Mouse (Mus musculus) erythroblast, embryonic 14.5 days (primary cell): ENCODE measurements at regions not wholly inside any gene's neighbourhood (a gene's known extent, or its start where the extent isn't known, plus 50 kb on each side); places are given as distances from the start of the nearest gene placed in this dataset.

Experiments used
- H3K27me3 ChIP-seq: 2 replicates; pipeline ENCODE4 v1.6.1; 2012; ENCODE audit warnings: inconsistent platforms; ENCODE audit not compliant: control insufficient read depth
- H3K36me3 ChIP-seq: 2 replicates; pipeline ENCODE4 v1.6.1; 2012; ENCODE audit warnings: mild to moderate bottlenecking, inconsistent platforms; ENCODE audit not compliant: control insufficient read depth
- H3K4me1 ChIP-seq: 2 replicates; pipeline ENCODE4 v1.6.1; 2012; ENCODE audit warnings: inconsistent platforms; ENCODE audit not compliant: control insufficient read depth
- H3K4me3 ChIP-seq: replicated peaks from 2 replicates; pipeline ENCODE3; 2012; ENCODE audit warnings: moderate library complexity, mild to moderate bottlenecking, inconsistent platforms
- H3K9me3 ChIP-seq: 2 replicates; pipeline ENCODE4 v1.6.1; 2012; ENCODE audit warnings: low read length, inconsistent platforms, mixed read lengths; ENCODE audit not compliant: control insufficient read depth
- GATA1 ChIP-seq: IDR thresholded peaks from 2 replicates; pipeline ENCODE4 v1.6.1; 2012; ENCODE audit warnings: low read length, inconsistent platforms, mixed read lengths
- TAL1 ChIP-seq: IDR thresholded peaks from 3 replicates; pipeline ENCODE4 v1.6.1; 2012; ENCODE audit warnings: low read length, inconsistent platforms, mixed read lengths

- peaks cover 3% of the 10 kb centered on the region; the same call in 1 of the 2 replicates for H3K27me3 ChIP-seq
- H3K4me1 ChIP-seq = no peaks in the 10 kb centered on the region
- TF ChIP-seq GATA1 (no peak), TAL1 (no peak)
- H3K4me3 ChIP-seq = no peak overlapping the region
- no peaks in the 10 kb centered on the region for H3K9me3 ChIP-seq
- no peaks in the 10 kb centered on the region for H3K36me3 ChIP-seq
Observed at GRCm38 (mm10) chrX:99396180-99396579, 74.9 kb downstream of the Pja1 start.

- no peak for TF ChIP-seq TAL1
- TF ChIP-seq GATA1 = no peak
- H3K4me3 ChIP-seq = no peak overlapping the region
- H3K9me3 ChIP-seq = no peaks in the 10 kb centered on the region
- H3K4me1 ChIP-seq = no peaks in the 10 kb centered on the region
- H3K36me3 ChIP-seq = no peaks in the 10 kb centered on the region
- H3K27me3 ChIP-seq = peaks cover 6% of the 10 kb centered on the region
Observed at GRCm38 (mm10) chrX:99395067-99395466, 76.0 kb downstream of the Pja1 start.

GRCm38 (mm10) chrX:99391628-99392027 is 79.4 kb downstream of the Pja1 start:
- Histone ChIP-seq H3K4me3 (no peak overlapping the region), H3K9me3 (no peaks in the 10 kb centered on the region), H3K36me3 (no peaks in the 10 kb centered on the region), H3K27me3 (peaks cover 6% of the 10 kb centered on the region), H3K4me1 (no peaks in the 10 kb centered on the region)
- TF ChIP-seq GATA1 = no peak
- no peak for TF ChIP-seq TAL1

- H3K36me3 ChIP-seq = no peaks in the 10 kb centered on the region
- no peak for TF ChIP-seq GATA1
- no peak for TF ChIP-seq TAL1
- H3K4me1 ChIP-seq = no peaks in the 10 kb centered on the region
- H3K27me3 ChIP-seq = peaks cover 6% of the 10 kb centered on the region
- no peak overlapping the region for H3K4me3 ChIP-seq
- no peaks in the 10 kb centered on the region for H3K9me3 ChIP-seq
Observed at GRCm38 (mm10) chrX:99390462-99390838, 80.6 kb downstream of the Pja1 start.

GRCm38 (mm10) chrX:99389778-99390461 is 81.2 kb downstream of the Pja1 start:
- Histone ChIP-seq H3K4me3 (no peak overlapping the region), H3K27me3 (peaks cover 8% of the 10 kb centered on the region)

GRCm38 (mm10) chrX:99370711-99371110 is 100.4 kb downstream of the Pja1 start:
- Histone ChIP-seq H3K27me3 (peaks cover 11% of the 10 kb centered on the region; the same call in 1 of the 2 replicates), H3K36me3 (no peaks in the 10 kb centered on the region), H3K4me1 (no peaks in the 10 kb centered on the region), H3K4me3 (no peak overlapping the region), H3K9me3 (no peaks in the 10 kb centered on the region)
- no peak for TF ChIP-seq GATA1
- TF ChIP-seq TAL1 = no peak

More at GRCm38 (mm10) chrX:99389778-99390461, 81.2 kb downstream of the Pja1 start:
- Histone ChIP-seq H3K4me1 (no peaks in the 10 kb centered on the region), H3K36me3 (no peaks in the 10 kb centered on the region), H3K9me3 (no peaks in the 10 kb centered on the region)
- TF ChIP-seq GATA1 (no peak), TAL1 (no peak)

- no peaks in the 10 kb centered on the region for H3K9me3 ChIP-seq
- TF ChIP-seq GATA1 = no peak
- TF ChIP-seq TAL1 = no peak
- peaks cover 11% of the 10 kb centered on the region; the same call in 1 of the 2 replicates for H3K27me3 ChIP-seq
- H3K36me3 ChIP-seq = no peaks in the 10 kb centered on the region
- H3K4me3 ChIP-seq = no peak overlapping the region
- no peaks in the 10 kb centered on the region for H3K4me1 ChIP-seq
Observed at GRCm38 (mm10) chrX:99369258-99369900, 101.7 kb downstream of the Pja1 start.

- TF ChIP-seq TAL1 (no peak), GATA1 (no peak)
- Histone ChIP-seq H3K4me1 (no peaks in the 10 kb centered on the region), H3K36me3 (no peaks in the 10 kb centered on the region), H3K27me3 (peaks cover 5% of the 10 kb centered on the region; the same call in 1 of the 2 replicates), H3K4me3 (no peak overlapping the region), H3K9me3 (no peaks in the 10 kb centered on the region)
Observed at GRCm38 (mm10) chrX:99364072-99364471, 107.0 kb downstream of the Pja1 start.

- Histone ChIP-seq H3K9me3 (no peaks in the 10 kb centered on the region), H3K4me3 (no peak overlapping the region), H3K36me3 (no peaks in the 10 kb centered on the region), H3K4me1 (no peaks in the 10 kb centered on the region), H3K27me3 (peaks cover 14% of the 10 kb centered on the region)
- TF ChIP-seq GATA1 = no peak
- TF ChIP-seq TAL1 = no peak
Observed at GRCm38 (mm10) chrX:99360095-99360890, 110.8 kb downstream of the Pja1 start.
